Mouse (Mus musculus) embryo, embryonic 11.5 days (tissue): Measurements from ENCODE around the gene Ift74.
"Not testable (repeated sequence)": the region's sequence is repeated elsewhere in the genome, so short reads cannot be mapped to it uniquely, and the experiment has no call there.

ENCODE experiments used
- DNase-seq: peaks from one replicate; pipeline ENCODE4 v3.0.0-alpha.2; 2012; ENCODE audit warnings: low read depth, low spot score

The Ift74 gene

GRCm38 (mm10) chr4:94613972-94614626 is at the start of gene Ift74:
Ift74 (plus strand) TSS chr4:94614491.
- peak; percentile 94 for DNase-seq

GRCm38 (mm10) chr4:94572677-94573076 is 41.6 kb upstream of the Ift74 start:
- no peak for DNase-seq

DNA sequence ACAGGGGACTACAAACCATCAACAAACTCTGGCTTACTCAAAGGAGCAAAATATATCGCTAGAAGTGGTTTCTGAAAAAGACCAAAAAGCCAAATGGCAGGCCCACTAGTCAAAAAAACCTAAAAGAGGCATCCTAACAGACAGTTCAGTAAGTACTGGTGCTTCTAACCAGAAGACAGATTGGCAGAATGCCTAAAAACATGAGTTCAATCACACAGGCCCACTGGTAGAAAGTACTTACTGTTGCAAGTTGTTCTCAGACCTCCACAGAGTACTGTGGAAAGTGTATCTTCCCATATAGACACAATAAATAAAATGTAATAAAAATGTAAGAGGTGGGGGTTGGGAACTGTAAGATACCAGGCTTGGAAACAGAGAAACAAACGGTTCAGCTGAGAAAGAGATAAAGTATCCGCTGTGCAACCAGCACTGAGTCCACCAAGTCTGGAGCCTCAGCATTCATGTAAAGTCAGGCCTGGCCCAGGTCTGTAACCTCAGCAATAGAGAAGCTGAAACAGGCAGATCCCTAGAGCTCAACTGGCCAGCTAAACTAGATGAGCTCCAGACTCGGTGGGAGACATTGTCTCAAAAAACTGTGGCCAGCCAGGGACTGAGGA is 22.4 kb upstream of the Ift74 start:
- DNase-seq, result no peak

DNA sequence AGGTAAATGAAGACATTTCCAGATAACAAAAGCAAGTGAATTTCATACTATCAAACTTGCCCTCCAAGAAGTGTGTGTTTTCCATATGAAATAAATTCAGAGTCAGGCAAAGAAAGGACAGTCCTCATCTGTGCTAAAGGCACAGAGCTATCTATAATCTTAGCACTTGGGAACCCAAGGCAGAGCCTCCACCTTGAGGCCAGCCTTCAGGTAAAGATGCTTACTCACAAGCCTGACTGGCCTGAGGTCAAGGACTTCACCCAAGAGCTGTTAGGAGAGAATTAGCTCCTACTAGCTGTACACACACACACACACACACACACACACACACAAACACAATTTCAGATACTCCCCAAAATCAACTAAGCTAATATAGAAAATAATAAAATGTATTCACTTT is 21.6 kb upstream of the Ift74 start:
- DNase-seq, result no peak

DNA sequence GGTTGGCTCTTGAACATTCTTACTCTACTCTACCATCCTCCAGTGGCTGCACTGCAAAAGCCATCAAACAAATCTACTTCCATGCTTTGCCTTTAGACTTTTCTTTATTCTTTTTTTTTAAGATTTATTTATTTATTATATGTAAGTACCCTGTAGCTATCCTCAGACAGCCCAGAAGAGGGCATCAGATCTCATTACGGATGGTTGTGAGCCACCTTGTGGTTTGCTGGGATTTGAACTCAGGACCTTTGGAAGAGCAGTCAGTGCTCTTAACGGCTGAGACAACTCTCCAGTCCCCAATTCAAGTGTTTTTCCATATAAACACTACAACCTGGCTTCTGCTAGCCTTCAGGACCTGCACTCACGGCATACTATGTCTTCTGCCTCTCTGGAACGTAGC is 12.9 kb upstream of the Ift74 start:
- DNase-seq, result no peak

GRCm38 (mm10) chr4:94602496-94603030 is 11.7 kb upstream of the Ift74 start:
- DNase-seq, result no peak

GRCm38 (mm10) chr4:94603031-94603629 is 11.2 kb upstream of the Ift74 start, which contains the start of gene Plaa:
Plaa (minus strand) TSS chr4:94603244.
- peak; percentile 87 for DNase-seq

- DNase-seq, result no peak
Observed at GRCm38 (mm10) chr4:94604452-94605019, 9.8 kb upstream of the Ift74 start.

DNA sequence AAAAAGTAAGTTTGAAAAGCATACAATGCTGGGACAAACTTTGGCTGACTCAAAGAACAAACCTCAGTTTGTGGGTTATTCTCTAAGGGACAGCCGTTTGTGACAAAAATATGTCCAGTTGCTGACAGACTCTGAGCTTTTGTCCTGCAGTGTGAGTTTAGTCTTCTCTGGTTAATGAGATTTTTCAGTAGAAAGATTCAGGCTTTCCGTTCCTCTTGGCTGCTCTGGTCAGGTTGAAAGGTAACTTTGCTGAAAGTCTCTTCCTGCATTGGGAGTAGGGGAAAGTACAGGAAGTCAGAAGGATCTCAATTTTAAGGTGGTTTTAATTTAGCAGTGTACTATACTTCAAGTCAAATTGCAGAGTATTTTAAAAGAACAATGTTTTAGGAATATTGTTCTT is 8.7 kb upstream of the Ift74 start:
- DNase-seq, result no peak

- no peak for DNase-seq
Observed at GRCm38 (mm10) chr4:94610339-94610738, 4.0 kb upstream of the Ift74 start.

GRCm38 (mm10) chr4:94614627-94615006 is 326 bp downstream of the Ift74 start:
- DNase-seq, result no peak

- DNase-seq, result no peak
Observed at GRCm38 (mm10) chr4:94620077-94620476, 5.8 kb downstream of the Ift74 start.

- no peak for DNase-seq
Observed at GRCm38 (mm10) chr4:94643141-94643540, 28.9 kb downstream of the Ift74 start.

- DNase-seq, result no peak
Observed at GRCm38 (mm10) chr4:94649920-94650319, 35.6 kb downstream of the Ift74 start, which contains the start of gene Lrrc19. Lrrc19 (minus strand) TSS chr4:94650144.

- not testable (repeated sequence) for DNase-seq
Observed at GRCm38 (mm10) chr4:94650426-94651175, 36.3 kb downstream of the Ift74 start.

DNA sequence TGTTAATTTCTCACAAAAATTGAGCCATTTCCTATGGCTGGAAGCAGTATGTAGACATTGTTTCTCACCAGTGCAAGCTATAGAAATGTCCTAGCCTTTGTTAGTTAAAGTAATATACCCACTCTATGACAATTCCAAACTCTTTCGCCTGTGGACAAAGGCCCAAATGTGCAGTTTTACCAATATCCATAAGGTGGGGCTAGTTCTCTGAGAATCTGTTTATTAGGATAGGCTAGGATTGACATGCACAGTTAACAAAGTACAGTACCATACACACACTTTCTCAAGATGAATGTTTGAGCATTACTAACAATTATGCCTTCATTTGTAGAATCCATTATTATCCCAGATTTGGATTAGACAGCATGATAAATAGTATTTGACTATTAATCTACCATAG is 55.4 kb downstream of the Ift74 start:
- peak; percentile 22 for DNase-seq

GRCm38 (mm10) chr4:94680662-94681061 is 66.4 kb downstream of the Ift74 start:
- DNase-seq, result no peak

DNA sequence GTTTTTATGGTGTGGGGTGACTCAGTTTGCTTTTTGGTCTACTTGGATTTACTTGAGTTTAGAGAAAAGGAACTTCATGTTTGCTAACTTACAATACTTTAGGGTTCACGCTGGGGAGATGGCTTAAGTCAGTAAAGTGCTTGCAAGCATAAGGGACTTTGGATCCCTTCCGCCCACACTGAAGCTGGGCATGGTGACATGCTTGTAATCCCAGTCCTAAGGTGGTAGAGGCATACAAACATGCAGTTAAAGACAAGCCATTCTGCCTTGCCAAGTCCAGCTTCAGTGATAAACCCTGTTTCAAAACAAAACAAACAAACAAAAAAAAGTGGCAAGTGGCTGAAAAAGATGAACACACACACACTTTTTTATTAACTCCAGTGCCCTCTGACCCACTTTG is 66.9 kb downstream of the Ift74 start:
- DNase-seq, result no peak

- no peak for DNase-seq
Observed at GRCm38 (mm10) chr4:94682029-94682428, 67.7 kb downstream of the Ift74 start.

- no peak for DNase-seq
Observed at GRCm38 (mm10) chr4:94683305-94683704, 69.0 kb downstream of the Ift74 start.

- not testable (repeated sequence) for DNase-seq
Observed at GRCm38 (mm10) chr4:94689804-94690203, 75.5 kb downstream of the Ift74 start.

GRCm38 (mm10) chr4:94691078-94691477 is 76.8 kb downstream of the Ift74 start:
- no peak for DNase-seq
